Mouse (Mus musculus) layer of hippocampus, postnatal 25 days (tissue): ENCODE data around the gene Acot13. TPM values are rescaled to one million over a fixed set of nuclear protein-coding genes. Genes with fewer than 3 reads are reported as not detected.

Experiments
- DNase-seq, 2 experiments: peaks; one replicate each; pipeline ENCODE4 v3.0.0; 2022; ENCODE audit warnings: mixed read lengths in 2 of 2, low spot score in 1 of 2; ENCODE audit errors: extremely low spot score in 1 of 2
- total RNA-seq, 2 experiments: library from RNA; stranded (reverse); gene quantifications; 2 replicates each; pipeline ENCODE4 v1.2.3; 2021

Acot13 gene
- total RNA-seq, 2 experiments from 2014 or later: 107 to 109 TPM

DNA sequence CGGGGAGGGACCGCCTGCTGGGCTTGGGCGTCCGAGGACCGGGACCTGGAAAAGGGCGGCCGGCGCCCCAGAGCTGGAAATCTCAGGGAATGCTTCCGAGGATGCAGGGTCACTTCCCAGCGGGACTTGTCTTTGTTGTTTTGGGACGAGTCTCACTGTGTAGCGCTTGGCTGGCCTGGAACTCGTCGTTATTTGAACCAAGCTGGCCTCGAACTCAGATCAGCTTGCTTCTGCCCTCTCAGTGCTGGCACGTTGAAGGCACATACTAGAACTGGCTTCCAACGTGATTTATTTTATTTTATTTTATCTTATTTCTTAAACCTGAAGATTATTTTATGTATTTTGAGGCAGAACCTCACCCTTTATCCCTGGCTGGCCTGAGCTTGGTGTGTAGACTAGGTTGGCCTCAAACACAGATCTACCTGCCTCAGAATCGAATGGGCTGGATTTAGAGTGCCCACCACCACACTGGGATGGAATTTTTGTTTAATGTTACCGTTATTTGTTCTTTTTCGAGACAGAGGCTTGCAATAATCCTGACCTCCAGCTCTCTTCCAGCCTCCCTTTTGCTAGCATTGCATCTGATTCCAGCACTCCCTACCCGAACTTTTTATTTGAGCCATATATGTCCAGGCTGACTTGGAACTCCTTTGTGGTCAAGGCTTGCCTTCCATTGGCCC, 931 bp upstream of the Acot13 start:
- DNase-seq: no peak

DNA sequence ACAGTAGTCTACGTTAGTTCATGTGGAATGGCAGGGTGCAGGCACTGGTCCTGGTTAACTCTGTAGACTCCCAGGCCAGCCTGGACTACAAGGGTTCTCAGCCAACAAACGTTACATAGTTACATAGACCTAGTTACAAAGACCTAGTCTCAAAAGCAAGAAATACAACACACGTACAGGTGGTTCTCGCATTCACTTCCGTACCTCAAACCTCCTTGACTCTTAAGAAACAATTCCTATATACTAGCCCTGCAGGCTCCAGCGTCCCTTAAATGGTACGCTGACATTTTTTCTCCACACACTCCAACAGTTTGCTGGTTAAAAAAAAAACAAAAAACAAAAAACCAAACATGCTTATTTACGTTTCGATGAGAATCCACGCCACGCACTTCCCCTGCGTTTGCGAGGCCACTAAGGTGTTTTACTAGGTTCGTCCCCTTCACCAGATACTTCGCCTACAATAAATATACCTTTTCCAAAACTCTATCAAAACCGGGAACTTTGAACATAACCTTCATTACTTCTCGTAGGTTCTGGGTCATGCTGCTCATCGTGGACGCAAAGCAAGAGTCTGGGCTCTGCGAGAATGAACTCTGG, 486 bp downstream of the Acot13 start:
- no peak for DNase-seq

DNA sequence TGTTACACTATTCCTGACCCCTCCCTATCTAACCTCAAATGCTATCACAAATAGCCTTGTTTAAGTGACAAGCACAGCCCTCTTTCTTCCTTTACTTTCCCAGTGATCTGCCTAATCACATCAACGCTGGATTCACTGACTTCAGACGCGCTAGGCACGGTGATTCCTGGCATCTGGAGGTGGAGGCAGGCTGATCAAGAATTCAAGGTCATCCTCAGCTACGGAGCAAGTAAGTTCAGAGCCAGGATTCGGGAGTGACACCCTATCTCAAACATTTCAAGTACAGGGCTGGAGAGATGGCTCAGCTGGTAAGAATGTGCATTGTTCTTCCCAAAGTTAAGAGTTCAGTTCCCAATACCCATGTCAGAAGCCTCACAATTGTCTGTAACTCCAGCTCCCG, 5.2 kb downstream of the Acot13 start:
- DNase-seq: no peak

DNA sequence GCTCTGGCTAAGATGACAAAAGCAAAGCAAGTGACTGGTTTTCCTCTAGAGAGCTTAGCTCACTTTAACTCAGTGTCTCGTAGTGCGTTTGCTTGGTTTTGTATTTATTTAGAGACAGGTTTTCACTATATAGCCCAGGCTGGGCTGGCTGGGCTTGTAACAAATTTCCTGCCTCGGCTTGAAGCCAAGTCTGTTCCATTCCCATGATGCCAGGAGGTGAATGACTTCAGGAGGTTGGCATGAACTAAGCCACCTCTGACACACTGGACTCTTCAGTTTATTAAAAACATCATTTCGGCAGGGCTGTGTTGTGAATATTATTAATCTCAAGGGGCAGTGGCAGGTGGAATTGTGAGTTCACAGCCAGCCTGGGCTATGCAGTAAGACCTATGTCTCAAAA, 5.8 kb downstream of the Acot13 start:
- no peak for DNase-seq

DNA sequence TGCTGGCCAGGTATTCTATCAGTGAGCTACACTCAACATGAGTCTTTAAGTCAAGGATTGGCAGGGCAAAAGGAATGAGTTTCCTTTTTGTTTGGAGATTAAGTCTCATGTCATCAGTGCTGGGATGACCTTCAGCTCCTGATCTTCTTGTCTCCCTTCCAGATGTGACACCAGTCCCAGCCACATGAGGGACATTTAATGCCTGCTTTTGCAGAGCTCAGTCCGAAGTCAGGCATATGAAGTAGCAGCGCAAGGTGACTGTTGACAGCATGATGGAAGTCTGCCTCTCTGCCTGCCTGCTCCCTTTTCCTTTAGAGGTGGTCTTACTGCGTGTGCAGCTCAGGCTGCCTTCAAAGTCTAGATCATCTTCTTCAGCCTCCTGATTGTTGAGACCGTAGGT, 6.7 kb downstream of the Acot13 start:
- no peak for DNase-seq

DNA sequence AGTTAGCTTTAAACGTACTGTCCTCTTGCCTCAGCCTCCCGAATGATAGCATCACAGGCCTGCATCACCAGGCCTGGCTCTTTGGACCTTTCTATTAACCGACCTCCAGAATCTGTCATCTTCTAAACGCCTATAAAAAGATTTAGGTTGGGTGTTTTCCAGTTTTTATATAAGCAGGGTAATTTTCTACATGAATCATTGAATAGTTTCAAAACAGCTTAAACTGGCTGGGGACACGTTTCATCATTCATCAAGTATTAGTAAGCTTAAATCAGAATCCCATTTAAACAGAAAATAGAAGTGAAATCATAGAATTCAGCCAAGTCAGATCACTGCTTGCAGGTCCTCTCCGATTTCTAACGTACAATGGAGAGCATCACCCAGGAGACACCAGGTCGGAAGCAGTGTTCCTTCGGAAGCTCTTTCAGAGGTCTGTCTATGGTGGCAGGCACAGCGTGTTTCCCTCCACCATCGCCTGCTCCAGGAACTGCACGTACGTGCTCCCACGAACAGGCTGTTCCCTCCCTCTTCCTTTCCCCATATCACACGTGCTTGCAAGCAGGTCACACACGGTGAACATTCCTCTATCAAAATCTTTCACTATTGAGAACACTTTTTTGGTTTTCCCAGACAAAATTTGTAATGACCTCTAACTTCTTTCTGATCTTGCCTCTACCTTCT, 8.5 kb downstream of the Acot13 start:
- DNase-seq: peak in 1 of 2 experiments; percentile 37

DNA sequence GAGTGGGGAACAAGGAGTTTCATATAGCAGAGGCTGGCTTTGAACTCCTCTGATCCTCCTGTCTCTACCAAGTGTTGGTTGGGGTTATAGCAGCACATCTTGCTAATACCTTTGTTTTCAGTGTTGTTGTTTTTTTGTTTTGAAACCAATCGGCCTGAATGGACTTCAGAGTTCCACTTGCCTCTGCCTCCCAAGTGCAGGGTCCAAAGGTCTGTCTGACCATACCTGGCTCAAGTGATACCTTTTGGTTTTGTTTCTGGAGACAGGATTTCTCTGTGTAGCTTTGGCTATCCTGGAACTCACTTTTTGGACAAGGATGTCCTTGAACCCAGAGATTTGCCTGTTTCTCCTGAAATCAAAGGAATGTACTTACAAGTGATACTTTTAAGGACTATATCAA, 11.4 kb downstream of the Acot13 start:
- DNase-seq: no peak

DNA sequence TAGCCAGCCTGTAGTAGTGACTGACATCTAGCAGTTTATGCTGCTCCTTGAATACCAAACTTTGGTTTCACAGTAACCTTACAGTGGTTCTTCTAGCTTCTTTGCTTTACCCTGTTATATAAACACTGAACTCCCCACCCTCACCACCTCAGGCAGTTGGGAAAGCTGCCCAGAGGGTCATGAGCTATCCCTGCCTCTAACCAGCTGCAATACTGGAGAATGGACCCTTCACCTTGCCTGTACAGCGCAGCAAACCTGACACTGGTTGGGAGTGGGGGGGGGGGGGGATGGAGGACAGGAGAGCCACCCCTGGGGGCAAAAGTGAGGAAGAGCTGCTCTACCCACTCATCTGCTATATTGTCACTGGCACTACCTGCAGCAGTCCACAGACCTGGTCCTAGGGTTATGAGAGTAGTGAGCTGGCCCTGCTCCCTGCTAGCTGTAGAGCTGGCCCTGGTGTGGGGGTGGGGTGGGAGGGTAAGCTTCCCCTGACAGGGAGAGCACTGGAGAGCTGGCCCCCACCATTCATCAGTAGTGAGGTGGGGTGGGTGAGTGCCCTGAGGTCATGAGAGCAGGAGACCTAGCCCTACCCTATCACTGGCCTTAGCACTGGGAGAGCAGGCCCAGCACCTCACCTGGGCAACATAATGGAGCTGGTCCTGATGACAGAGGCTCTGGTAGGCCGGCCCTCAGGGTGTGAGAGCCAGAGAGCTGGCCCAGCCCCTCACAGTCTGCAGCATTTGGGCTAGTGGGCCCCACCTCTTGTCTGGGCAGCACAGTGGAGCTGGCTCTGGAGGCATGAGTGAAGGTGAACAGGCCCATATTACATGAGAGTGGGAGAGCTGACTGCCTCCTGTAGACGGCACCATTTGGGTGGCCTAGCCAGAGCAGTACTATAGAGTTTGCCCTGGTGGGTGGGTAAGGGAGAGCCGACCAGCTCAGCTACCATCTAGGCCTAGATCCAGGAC, 14.9 kb downstream of the Acot13 start:
- no peak for DNase-seq

DNA sequence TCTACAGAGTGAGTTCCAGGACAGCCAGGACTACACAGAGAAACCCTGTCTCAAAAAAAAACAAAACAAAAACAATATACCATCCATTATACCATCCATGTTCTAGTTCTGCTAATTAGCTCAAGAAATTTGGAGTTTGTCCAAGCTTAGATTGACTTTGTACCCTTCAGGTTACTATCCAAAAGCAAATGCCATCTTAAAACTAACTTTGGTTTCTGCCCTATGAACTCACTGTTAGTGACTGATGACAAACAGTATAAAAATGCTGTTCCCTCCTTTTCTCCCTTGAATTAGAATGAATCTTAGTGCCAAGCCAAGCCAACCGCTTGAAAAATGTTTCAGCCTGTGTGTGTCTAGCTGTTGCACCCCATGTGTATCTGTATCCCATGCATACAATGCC, 16.7 kb downstream of the Acot13 start:
- DNase-seq: no peak

DNA sequence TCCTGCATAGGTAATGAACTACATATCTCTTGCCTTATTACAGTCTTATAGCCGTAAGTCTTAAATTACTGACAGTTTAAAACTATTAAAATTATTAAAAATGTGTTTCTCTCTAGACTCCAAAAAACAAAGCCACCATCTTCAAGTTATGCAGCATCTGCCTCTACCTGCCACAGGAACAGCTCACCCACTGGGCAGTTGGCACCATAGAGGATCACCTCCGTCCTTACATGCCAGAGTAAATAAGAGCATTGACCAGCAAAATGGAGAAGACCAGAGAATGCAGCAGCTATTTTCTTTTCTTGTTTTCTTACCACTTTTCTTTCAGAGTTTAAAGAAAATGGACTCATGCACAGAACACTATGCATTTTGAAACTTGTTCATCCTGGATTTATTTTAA, 18.8 kb downstream of the Acot13 start:
- DNase-seq: no peak

DNA sequence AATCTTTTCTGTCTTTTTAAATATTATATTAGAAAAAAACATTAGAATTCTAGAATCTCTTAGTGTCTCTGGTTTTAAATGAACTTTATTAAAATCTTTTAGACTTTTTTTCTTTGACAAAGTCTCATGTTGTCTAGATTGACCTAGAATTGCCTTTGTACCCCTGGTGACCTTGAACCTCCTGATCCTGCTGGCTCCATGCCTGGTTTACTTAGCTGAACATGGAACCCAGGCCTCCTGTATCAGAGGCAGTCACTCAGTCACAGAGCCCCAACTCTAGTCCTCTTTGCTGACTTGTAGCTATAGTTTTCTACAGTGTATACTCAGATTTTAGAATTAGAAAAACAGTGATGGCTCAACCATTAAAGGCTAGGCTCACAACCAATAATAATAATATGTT, 25.3 kb downstream of the Acot13 start:
- no peak for DNase-seq

DNA sequence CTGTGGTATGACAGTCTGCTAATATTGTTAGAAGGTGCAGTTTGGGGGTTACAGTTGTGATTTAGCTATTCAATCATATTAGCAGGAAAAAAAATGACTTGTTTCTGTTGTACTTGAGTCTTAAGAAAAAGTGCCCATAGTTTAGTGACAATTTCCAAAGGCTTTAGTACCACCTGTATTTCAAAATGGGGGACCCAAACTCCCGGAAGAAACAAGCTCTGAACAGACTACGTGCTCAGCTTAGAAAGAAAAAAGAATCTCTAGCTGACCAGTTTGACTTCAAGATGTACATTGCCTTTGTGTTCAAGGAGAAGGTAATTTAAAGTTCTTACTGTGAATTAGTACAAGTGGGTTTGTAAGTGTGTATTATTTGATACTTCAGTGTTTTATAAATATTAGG, 28.1 kb downstream of the Acot13 start:
- DNase-seq: no peak

DNA sequence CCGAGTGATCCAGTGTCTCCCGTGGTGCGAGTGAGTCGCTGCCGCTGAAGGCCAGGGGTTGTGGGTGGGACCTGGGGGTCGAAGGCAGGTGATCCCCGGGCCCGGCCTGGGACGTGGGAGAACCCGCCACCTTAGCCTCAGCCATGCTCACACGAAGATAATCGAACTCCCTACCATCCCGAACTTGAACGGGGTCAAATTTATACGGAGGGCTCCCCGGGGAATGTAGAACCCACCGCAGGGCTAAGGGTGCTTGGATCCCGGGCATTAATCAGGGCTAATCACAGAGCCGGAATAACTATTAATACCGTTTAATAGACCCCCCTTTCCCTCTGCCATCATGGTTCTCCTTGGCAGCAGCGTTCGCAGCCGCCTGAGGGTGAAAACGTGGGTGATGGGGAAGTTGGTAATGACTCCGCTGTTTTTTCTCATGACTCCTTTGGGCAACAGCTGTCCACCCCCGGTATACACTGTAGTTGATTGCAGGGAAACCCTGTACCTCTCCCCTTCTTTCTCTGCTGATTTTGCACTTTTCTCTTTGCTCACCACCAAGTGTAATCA, 29.1 kb downstream of the Acot13 start:
- DNase-seq: no peak

DNA sequence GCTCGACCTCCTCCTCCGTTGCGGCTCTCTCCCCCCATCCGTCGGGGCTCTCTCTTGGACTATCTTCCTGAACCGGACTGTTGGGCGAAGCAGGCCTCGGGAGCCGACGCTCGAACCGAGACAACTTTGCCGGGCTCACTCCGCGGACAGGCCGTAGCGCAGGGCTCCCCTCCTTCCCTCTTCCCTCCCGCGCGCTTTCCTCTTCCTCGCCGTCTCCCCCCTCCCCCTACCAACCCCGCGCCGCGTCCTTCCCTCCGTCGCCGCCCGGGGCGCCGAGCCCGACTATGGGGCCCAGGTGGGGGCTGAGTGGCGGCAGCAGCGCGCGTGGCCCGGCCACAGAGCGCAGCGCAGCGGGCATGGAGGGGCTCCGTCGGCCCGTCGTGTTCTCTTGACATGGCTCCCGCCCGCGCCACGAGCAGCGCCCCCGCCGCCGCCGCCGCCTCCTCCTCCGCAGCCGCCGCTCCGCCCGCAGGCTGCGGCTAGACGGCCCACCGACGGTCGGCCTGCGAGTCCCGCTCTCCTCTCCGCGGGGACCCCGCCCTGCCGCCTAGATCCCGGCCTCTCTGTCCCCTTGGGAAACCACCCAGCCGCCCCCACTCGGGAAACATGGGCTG, 29.9 kb downstream of the Acot13 start, which contains the start of gene BC005537:
TSS of gene BC005537 (plus strand) at position 350 of the 614 bp plus-strand sequence.
- peak; percentile 29 to 31 for DNase-seq

DNA sequence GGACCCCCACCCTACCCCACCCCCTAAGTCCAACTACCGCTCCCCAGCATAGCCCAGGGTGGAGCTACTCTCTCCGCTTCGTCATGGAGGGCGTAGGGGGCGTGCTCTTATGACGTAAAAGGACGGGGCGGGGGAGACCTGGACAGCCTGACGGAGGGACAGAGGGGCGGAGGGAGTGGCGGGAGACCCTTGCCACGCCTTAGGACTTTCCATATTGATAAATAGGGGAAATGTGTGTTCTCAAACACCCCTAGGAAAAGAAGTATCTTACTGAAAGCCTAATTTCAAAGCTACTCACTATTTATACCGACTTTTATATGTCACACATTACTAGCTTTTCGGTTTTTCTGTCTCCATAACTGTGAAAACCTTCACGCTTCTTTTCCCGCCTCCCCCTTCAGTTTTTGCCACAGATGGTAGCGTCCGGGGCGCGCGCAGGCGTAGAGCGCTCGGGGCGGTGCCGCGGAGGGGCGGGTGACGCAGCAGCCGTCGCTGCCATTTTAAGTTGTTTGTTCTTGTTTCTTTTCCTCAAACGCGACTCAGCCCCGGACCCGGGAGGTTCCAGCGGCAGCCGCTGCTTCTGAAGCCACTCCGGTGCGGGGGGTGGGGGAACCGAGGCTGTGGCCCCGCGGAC, 30.5 kb downstream of the Acot13 start:
- peak; percentile 92 to 94 for DNase-seq

DNA sequence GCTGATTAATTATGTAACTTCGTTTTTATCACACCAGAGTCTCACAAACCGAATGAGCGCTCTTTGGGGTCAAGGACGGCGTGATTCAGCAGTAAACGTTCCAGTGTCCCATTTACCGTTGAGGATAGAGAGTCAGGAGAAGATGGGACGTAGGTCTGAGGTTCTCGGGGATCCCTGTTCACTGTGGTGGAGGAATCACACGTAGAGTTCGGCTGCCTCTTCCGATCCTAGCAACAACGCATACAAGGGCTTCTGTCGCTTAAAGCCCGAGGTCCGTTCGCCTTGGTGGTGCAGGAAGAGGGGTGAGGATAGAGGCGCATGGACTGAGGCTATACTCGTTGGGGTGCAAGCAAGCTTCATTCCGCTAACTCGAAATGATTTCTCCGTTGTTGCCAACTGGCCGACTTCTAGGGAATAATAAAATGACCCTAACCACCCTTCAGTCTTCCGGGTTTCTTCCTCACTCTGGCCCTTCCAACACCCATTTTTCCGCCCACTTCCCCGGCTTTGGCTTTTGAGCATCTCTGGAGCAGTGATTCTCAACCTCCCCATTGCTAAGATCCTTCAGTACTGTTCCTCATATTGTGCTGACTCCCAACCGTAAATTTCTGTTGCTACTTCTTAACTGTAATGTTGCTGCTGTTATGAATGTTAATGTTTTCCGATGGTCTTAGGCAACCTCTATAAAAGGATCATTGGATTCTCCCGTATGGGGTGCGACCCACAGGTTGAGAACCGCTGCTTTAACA, 31.2 kb downstream of the Acot13 start:
- DNase-seq: peak; percentile 44 to 45

DNA sequence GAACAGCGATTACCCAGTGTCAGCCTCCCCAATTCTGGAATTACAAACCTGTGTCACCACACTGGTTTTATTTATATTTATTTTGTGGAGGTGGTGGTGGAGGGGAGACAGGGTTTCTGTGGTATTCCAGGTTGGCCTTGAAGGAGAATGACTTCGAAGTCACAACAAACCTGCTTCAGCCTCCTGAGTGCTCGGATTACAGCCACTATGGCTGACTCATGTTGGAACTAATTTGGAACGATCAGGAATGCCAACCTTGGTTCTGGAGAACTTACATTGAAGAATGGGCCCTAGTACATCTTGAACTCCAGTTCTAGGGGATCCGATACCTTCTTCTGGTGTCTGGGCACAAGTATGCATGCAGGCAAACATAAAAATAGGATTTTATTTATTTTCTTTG, 32.0 kb downstream of the Acot13 start:
- DNase-seq: no peak

DNA sequence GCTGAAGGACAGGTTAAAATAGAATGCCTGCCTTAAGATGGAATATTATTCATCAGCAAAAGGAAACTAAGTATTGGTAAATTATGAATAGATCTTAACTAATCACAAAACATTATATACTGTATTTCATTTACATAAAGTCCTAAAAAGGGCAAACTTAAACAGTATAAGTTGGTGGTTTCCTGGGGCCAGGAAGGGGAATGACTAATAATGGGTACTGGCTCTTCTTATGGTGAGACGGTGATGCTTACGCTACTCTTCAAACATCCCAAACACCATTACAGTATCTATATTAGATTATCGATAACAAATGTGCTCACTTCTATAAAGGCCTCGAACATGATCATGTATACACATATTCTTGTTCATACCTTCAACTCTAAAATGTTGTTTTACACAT, 32.7 kb downstream of the Acot13 start:
- no peak for DNase-seq
